Mouse (Mus musculus): ENCODE measurements at regions not wholly inside any gene's neighbourhood (a gene's known extent, or its start where the extent isn't known, plus 50 kb on each side); places are given as distances from the start of the nearest gene placed in this dataset.
A peak's percentile ranks its signal among the peaks of the same experiment; 100 is the strongest.

GRCm38 (mm10) chr10:56453578-56454069, 76.5 kb downstream of the Gja1 start:
- Histone ChIP-seq H3K9me3 (ENCODE audit: low read length) (no peaks in the 10 kb centered on the region), H3K27me3 (ENCODE audit: insufficient read depth, low read length) (no peaks in the 10 kb centered on the region), H3K4me1 (ENCODE audit: insufficient read depth) (no peaks in the 10 kb centered on the region), H3K4me2 (ENCODE audit: low read depth) (no peak overlapping the region), H3K36me3 (ENCODE audit: insufficient read depth) (no peaks in the 10 kb centered on the region), H3K27ac (ENCODE audit: low read depth, low read length) (no peak overlapping the region), H3K9ac (no peak overlapping the region), H3K4me3 (ENCODE audit: low read depth, low read length) (no peak overlapping the region)
- no peak for ATAC-seq
- WGBS, result 95% methylated on average over 4 of the region's 4 CpGs
- no peak for TF ChIP-seq CTCF (IDR thresholded peaks at IDR 0.05; ENCODE audit: low read depth)
- no peak for DNase-seq

DNA sequence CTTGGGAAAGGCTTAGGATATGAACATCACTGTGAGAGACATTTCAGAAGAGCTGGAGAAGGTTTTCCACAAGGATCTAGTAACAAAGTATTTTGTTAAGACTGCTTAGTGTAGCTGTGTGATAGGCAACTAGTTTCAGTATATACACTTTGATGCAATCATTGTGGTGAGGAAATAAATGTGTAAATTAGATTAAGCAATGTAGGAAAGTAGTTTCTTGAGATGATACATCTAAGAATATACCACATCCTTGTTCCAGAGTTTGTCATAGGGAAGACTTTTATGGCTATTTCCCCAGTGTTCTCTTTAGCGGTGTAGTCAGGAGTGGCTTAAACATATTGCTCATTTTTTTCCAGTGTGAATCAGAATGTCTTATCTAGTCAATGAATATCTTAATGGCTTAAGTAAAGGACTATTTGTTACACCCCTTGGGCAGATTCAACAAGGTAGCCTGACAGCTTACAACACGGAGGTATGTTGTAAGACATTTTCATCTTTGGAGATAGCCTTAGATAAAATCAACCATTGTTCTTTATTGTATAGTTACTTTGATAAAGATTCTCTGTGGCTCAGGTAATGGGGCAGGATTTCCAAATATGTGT, 78.8 kb downstream of the Gja1 start:
- Histone ChIP-seq H3K9ac (no peak overlapping the region), H3K9me3 (ENCODE audit: low read length) (no peaks in the 10 kb centered on the region), H3K4me2 (ENCODE audit: low read depth) (no peak overlapping the region), H3K4me3 (ENCODE audit: low read depth, low read length) (no peak overlapping the region), H3K27ac (ENCODE audit: low read depth, low read length) (no peak overlapping the region), H3K36me3 (ENCODE audit: insufficient read depth) (no peaks in the 10 kb centered on the region), H3K27me3 (ENCODE audit: insufficient read depth, low read length) (no peaks in the 10 kb centered on the region), H3K4me1 (ENCODE audit: insufficient read depth) (no peaks in the 10 kb centered on the region)
- TF ChIP-seq CTCF (IDR thresholded peaks at IDR 0.05; ENCODE audit: low read depth), result no peak
- 95% methylated on average over 2 of the region's 2 CpGs for WGBS
- DNase-seq (no peak), ATAC-seq (no peak)

- TF ChIP-seq CTCF (IDR thresholded peaks at IDR 0.05; ENCODE audit: low read depth), result no peak
- Histone ChIP-seq H3K36me3 (ENCODE audit: insufficient read depth) (no peaks in the 10 kb centered on the region), H3K27ac (ENCODE audit: low read depth, low read length) (no peak overlapping the region), H3K4me2 (ENCODE audit: low read depth) (no peak overlapping the region), H3K4me3 (ENCODE audit: low read depth, low read length) (no peak overlapping the region), H3K27me3 (ENCODE audit: insufficient read depth, low read length) (no peaks in the 10 kb centered on the region), H3K9me3 (ENCODE audit: low read length) (no peaks in the 10 kb centered on the region), H3K4me1 (ENCODE audit: insufficient read depth) (no peaks in the 10 kb centered on the region), H3K9ac (no peak overlapping the region)
- ATAC-seq (no peak), DNase-seq (no peak)
- WGBS, result 75% methylated on average over 6 of the region's 6 CpGs
Measured at GRCm38 (mm10) chr10:56468537-56468936, 91.4 kb downstream of the Gja1 start.

DNA sequence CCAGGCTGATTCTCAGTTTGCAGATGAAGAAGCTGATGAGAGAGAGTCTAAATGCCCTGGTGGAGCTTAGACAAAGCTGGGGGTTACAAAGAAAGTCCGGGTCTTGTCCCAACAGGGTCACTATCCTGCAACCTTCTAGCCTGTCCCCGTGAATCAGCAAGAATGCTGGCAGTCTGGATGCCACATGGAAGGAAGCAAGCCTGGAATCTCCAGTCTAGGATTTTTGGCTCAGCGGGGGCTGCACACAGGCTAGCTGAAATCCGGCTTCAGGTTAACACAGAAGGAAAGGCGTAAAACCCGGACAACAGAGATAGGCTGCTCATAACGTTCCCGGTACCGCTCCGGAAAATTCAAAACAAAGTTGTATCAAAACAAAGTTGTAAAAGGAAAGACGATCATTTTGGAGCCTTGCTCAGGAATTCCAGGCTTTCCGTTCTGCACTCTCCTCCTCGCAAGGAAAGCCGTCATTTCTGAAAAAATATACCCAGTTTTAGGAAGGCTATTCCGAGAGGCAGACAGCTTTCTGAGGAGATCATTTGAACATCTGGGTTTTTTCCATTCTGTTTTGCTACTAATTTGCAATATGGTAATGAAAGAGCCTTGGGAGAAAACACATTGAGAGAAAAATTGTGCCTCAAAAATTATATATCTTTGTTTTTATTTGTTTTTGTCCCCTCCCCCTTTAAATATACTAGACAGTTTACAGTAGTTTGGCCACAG, 92.0 kb downstream of the Gja1 start:
- 69% methylated on average over 15 of the region's 15 CpGs for WGBS
- H3K27ac ChIP-seq (ENCODE audit: low read depth, low read length), result no peak overlapping the region
- no peak overlapping the region for H3K4me3 ChIP-seq (ENCODE audit: low read depth, low read length)
- no peaks in the 10 kb centered on the region for H3K36me3 ChIP-seq (ENCODE audit: insufficient read depth)
- no peaks in the 10 kb centered on the region for H3K9me3 ChIP-seq (ENCODE audit: low read length)
- H3K9ac ChIP-seq, result no peak overlapping the region
- DNase-seq (no peak), ATAC-seq (no peak)
- no peaks in the 10 kb centered on the region for H3K4me1 ChIP-seq (ENCODE audit: insufficient read depth)
- TF ChIP-seq CTCF (IDR thresholded peaks at IDR 0.05; ENCODE audit: low read depth), result no peak
- H3K4me2 ChIP-seq (ENCODE audit: low read depth), result no peak overlapping the region
- H3K27me3 ChIP-seq (ENCODE audit: insufficient read depth, low read length), result no peaks in the 10 kb centered on the region

- no peak overlapping the region for H3K4me2 ChIP-seq (ENCODE audit: low read depth)
- H3K27ac ChIP-seq (ENCODE audit: low read depth, low read length), result no peak overlapping the region
- H3K4me1 ChIP-seq (ENCODE audit: insufficient read depth), result no peaks in the 10 kb centered on the region
- ATAC-seq (no peak), DNase-seq (no peak)
- WGBS, result 79% methylated on average over 3 of the region's 3 CpGs
- TF ChIP-seq CTCF (IDR thresholded peaks at IDR 0.05; ENCODE audit: low read depth), result no peak
- no peaks in the 10 kb centered on the region for H3K36me3 ChIP-seq (ENCODE audit: insufficient read depth)
- H3K9me3 ChIP-seq (ENCODE audit: low read length), result no peaks in the 10 kb centered on the region
- no peaks in the 10 kb centered on the region for H3K27me3 ChIP-seq (ENCODE audit: insufficient read depth, low read length)
- H3K9ac ChIP-seq, result no peak overlapping the region
- no peak overlapping the region for H3K4me3 ChIP-seq (ENCODE audit: low read depth, low read length)
Measured at GRCm38 (mm10) chr10:56469895-56470294, 92.8 kb downstream of the Gja1 start.

DNA sequence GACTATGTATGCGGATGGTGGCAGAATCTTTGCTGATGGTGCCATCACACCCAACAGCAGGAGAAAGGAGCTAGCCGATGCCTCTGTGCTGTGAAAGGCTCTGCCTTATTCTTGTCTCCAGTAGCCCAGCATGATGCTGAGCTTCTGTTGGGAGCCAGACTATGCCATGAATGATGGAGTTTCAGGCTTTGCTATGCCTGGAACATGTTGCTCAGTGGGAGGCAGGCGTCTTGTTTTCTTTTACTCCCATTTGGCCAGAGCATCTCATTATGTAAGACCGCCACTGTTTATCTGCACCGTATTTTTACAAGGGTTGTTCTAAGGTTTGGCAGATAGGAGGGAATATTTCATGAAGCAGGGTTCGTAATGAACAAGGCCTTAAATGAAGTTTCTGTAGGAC, 97.8 kb downstream of the Gja1 start:
- H3K9ac ChIP-seq, result no peak overlapping the region
- H3K4me1 ChIP-seq (ENCODE audit: insufficient read depth), result no peaks in the 10 kb centered on the region
- TF ChIP-seq CTCF (IDR thresholded peaks at IDR 0.05; ENCODE audit: low read depth), result no peak
- no peak for ATAC-seq
- no peak overlapping the region for H3K4me3 ChIP-seq (ENCODE audit: low read depth, low read length)
- DNase-seq, result no peak
- no peak overlapping the region for H3K4me2 ChIP-seq (ENCODE audit: low read depth)
- H3K27me3 ChIP-seq (ENCODE audit: insufficient read depth, low read length), result no peaks in the 10 kb centered on the region
- no peak overlapping the region for H3K27ac ChIP-seq (ENCODE audit: low read depth, low read length)
- no peaks in the 10 kb centered on the region for H3K9me3 ChIP-seq (ENCODE audit: low read length)
- no peaks in the 10 kb centered on the region for H3K36me3 ChIP-seq (ENCODE audit: insufficient read depth)
- 79% methylated on average over 6 of the region's 6 CpGs for WGBS

GRCm38 (mm10) chr10:56482156-56482716, 105.1 kb downstream of the Gja1 start:
- Histone ChIP-seq H3K9ac (no peak overlapping the region), H3K27ac (ENCODE audit: low read depth, low read length) (no peak overlapping the region), H3K4me3 (ENCODE audit: low read depth, low read length) (no peak overlapping the region), H3K9me3 (ENCODE audit: low read length) (no peaks in the 10 kb centered on the region), H3K4me2 (ENCODE audit: low read depth) (no peak overlapping the region), H3K27me3 (ENCODE audit: insufficient read depth, low read length) (no peaks in the 10 kb centered on the region), H3K4me1 (ENCODE audit: insufficient read depth) (no peaks in the 10 kb centered on the region), H3K36me3 (ENCODE audit: insufficient read depth) (no peaks in the 10 kb centered on the region)
- ATAC-seq, result peak; percentile 32; the same call in 1 of the 2 replicates
- TF ChIP-seq CTCF (IDR thresholded peaks at IDR 0.05; ENCODE audit: low read depth), result no peak
- WGBS, result 58% methylated on average over 9 of the region's 9 CpGs
- no peak for DNase-seq
